Mouse (Mus musculus) limb, embryonic 11.5 days (tissue): Measurements from ENCODE around the gene Nos3. TPM values are rescaled to one million over a fixed set of nuclear protein-coding genes. Genes with fewer than 3 reads are reported as not detected.
"Not testable (repeated sequence)": the region's sequence is repeated elsewhere in the genome, so short reads cannot be mapped to it uniquely, and the experiment has no call there.

Source experiments
- ATAC-seq: fragments of 200-750 bp; cut with Nextera tagmentation; 2 replicates; pipeline ENCODE4 v1.8.0; 2017; ENCODE audit warnings: low read depth; ENCODE audit not compliant: insufficient number of reproducible peaks, low FRiP score, low TSS enrichment
- DNase-seq: peaks from one replicate; pipeline ENCODE4 v3.0.0-alpha.2; 2015; ENCODE audit warnings: low spot score
- H3K27ac ChIP-seq: fragments of 300-500 bp; sonication (generic); replicated peaks from 2 replicates; pipeline ENCODE4 v1.5.1; 2014; ENCODE audit warnings: low read depth, mild to moderate bottlenecking, low read length
- H3K27me3 ChIP-seq: fragments of 300-500 bp; sonication (generic); 2 replicates; pipeline ENCODE4 v1.6.1; 2014; ENCODE audit warnings: mild to moderate bottlenecking, low read length, mixed read lengths; ENCODE audit not compliant: control insufficient read depth, insufficient read depth
- H3K36me3 ChIP-seq: fragments of 300-500 bp; sonication (generic); 2 replicates; pipeline ENCODE4 v1.6.1; 2014; ENCODE audit warnings: mild to moderate bottlenecking, low read length, moderate library complexity, mixed read lengths; ENCODE audit not compliant: control insufficient read depth, insufficient read depth
- H3K4me1 ChIP-seq: fragments of 300-500 bp; sonication (generic); 2 replicates; pipeline ENCODE4 v1.6.1; 2014; ENCODE audit warnings: low read length, mixed read lengths; ENCODE audit not compliant: control insufficient read depth, insufficient read depth
- H3K4me2 ChIP-seq: fragments of 300-500 bp; sonication (generic); 2 replicates; pipeline ENCODE4 v1.6.1; 2014; ENCODE audit warnings: low read depth, mild to moderate bottlenecking, moderate library complexity; ENCODE audit not compliant: severe bottlenecking
- H3K4me3 ChIP-seq: fragments of 300-500 bp; sonication (generic); 2 replicates; pipeline ENCODE4 v1.5.1; 2014; ENCODE audit warnings: low read depth, low read length
- H3K9ac ChIP-seq: fragments of 300-500 bp; sonication (generic); 2 replicates; pipeline ENCODE4 v1.6.1; 2014; ENCODE audit warnings: mild to moderate bottlenecking, low read length
- H3K9me3 ChIP-seq: fragments of 300-500 bp; sonication (generic); 2 replicates; pipeline ENCODE4 v1.6.1; 2016; ENCODE audit warnings: low read length; ENCODE audit not compliant: control insufficient read depth
- WGBS: fragments of 180-500 bp; shearing (Covaris S2); extraction: QIAGEN DNeasy Blood & Tissue Kit; methylation state at CpG from one replicate; pipeline ENCODE4 v1.1.7; 2014; 5-methylcytosine and 5-hydroxymethylcytosine counted together
- polyA plus RNA-seq: library from polyadenylated mRNA; unstranded; fragments of >200 nt; fragmentation: Nextera tagmentation; extraction: Ambion mirVana; gene quantifications from 2 replicates; pipeline ENCODE4 v1.2.1, GENCODE M21; 2014

The Nos3 gene
- polyA plus RNA-seq, 1 experiment from 2014 or later, result 5.3 TPM

DNA sequence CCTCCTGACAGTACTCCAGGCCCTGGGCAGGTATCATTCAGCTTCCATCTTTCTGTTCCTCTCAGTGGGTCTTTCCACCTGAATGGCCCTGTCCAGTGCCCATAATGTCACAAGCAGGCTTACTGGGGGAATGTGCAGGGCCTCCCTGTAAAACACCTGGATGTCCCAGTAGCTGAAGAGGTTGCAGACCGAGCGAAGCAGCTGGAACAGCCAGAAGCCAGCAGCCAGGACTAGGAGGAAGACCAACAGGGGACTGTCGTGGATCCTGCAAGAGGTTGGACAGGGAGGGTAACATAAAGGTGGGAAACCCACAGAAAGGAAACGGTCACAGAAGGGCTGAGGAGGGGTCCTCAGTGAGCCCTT lies 25.0 kb downstream of the Nos3 start:
- no peak for ATAC-seq

DNA sequence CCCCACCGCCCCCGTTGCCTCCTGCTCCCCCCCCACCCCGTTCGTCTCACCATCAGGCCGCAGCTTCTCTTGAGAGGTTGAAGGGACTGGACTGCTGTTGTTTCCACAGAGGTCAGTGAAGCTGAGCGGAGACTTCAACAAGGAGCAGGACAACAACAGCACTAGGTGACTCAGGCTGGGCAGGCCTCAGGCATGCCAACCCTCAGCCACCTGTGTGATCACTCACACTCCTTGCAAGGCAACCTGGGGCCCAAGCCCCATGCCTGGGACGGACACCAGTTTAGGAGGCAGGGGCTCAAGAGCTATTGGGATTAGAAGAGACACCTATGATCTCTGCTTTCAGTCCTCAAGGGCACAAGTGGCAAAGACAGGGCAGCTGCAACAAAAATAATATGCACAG lies 27.3 kb downstream of the Nos3 start, which contains the start of gene Atg9b:
Atg9b (minus strand) TSS at position 280 of the 400 bp plus-strand sequence.
- Histone ChIP-seq H3K27me3 (0 out of 2 replicates have a peak, but pooled peaks cover 5% of the 10 kb centered on the region), H3K36me3 (no peaks in the 10 kb centered on the region), H3K9ac (no peak within 1 kb of the TSS), H3K4me3 (no peak within 1 kb of the TSS), H3K27ac (no peak within 1 kb of the TSS), H3K4me2 (no peak within 1 kb of the TSS), H3K9me3 (no peaks in the 10 kb centered on the region), H3K4me1 (peaks cover 12% of the 10 kb centered on the region; the same call in 1 of the 2 replicates)
- DNase-seq, result no peak
- no peak for ATAC-seq
- 89% methylated on average over 7 of the region's 7 CpGs for WGBS

More for the DNA sequence above, 25.0 kb downstream of the Nos3 start:
- H3K27ac ChIP-seq, result no peak overlapping the region
- no peak for DNase-seq
- H3K4me1 ChIP-seq, result peaks cover 12% of the 10 kb centered on the region; the same call in 1 of the 2 replicates
- H3K4me3 ChIP-seq, result no peak overlapping the region
- no peak overlapping the region for H3K4me2 ChIP-seq
- H3K9me3 ChIP-seq, result no peaks in the 10 kb centered on the region
- no peak overlapping the region for H3K9ac ChIP-seq
- H3K27me3 ChIP-seq, result 0 out of 2 replicates have a peak, but pooled peaks cover 5% of the 10 kb centered on the region
- 72% methylated on average over 4 of the region's 4 CpGs for WGBS
- no peaks in the 10 kb centered on the region for H3K36me3 ChIP-seq

DNA sequence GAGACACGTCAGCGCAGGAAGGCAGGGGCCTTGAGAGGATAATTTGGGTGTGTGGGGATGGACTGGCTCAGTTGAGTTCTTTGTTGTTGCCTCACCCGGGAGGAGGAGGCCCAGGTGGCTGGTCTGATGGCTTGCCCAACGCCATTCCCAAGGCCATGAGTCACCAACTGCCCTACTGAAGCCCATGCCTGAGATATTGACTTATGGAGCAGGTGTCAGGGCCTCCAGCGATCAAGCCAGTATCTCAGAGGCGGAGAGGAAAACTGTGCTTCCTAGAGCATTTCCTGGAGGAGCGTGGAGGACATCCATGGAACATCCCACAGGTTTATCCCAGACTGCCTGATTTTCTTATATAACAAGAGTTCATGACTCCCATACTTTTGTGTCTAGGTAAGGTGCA lies 28.1 kb downstream of the Nos3 start:
- WGBS, result 78% methylated on average over 7 of the region's 7 CpGs
- H3K4me2 ChIP-seq, result no peak overlapping the region

DNA sequence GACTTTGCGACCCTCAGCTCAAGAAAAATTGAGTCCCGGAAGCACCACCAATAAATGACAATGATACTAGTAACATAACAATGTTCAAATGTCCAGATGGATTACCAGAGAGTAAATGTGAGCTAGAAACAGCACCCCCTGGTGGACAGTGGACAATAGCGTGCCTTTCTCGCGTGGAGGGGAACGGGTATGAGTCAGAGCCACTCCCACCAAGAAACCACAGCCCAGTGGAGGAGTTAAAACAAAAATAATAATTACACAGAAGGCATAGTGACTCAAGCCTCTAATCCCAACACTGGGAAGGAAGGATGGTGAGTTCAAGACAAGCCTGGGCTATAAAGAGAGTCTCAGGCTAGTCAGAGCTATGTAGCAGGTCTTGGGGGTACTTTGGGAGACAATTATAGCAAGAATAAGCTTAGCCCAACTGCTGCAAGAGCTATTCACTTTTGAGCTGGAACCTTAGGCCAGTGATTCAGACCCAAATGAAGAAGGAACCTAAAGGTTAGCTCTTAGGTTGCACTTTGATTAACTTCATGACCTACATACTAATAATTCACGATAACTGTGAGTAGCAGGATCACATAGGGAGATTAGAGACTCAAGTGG lies 28.9 kb downstream of the Nos3 start, which contains the start of gene Abcb8:
Abcb8 (plus strand) TSS at position 272 of the 606 bp plus-strand sequence.
- no peaks in the 10 kb centered on the region for H3K9me3 ChIP-seq
- peak within 1 kb of the TSS; percentile 59 for H3K4me3 ChIP-seq
- ATAC-seq, result no peak
- H3K4me2 ChIP-seq, result peak within 1 kb of the TSS; percentile 53
- H3K27ac ChIP-seq, result peak within 1 kb of the TSS; percentile 30; the same call in 1 of the 2 replicates
- DNase-seq, result peak; percentile 82
- 21% methylated on average over 7 of the region's 7 CpGs for WGBS
- H3K27me3 ChIP-seq, result 0 out of 2 replicates have a peak, but pooled peaks cover 2% of the 10 kb centered on the region
- H3K4me1 ChIP-seq, result peaks cover 7% of the 10 kb centered on the region; the same call in 1 of the 2 replicates
- no peaks in the 10 kb centered on the region for H3K36me3 ChIP-seq
- H3K9ac ChIP-seq, result peak within 1 kb of the TSS; percentile 52

More for the DNA sequence above, 28.1 kb downstream of the Nos3 start:
- no peak overlapping the region for H3K9ac ChIP-seq
- H3K36me3 ChIP-seq, result no peaks in the 10 kb centered on the region
- H3K27ac ChIP-seq, result no peak overlapping the region
- no peak overlapping the region for H3K4me3 ChIP-seq
- peaks cover 7% of the 10 kb centered on the region; the same call in 1 of the 2 replicates for H3K4me1 ChIP-seq
- DNase-seq (no peak), ATAC-seq (no peak)
- 0 out of 2 replicates have a peak, but pooled peaks cover 2% of the 10 kb centered on the region for H3K27me3 ChIP-seq
- H3K9me3 ChIP-seq, result no peaks in the 10 kb centered on the region

DNA sequence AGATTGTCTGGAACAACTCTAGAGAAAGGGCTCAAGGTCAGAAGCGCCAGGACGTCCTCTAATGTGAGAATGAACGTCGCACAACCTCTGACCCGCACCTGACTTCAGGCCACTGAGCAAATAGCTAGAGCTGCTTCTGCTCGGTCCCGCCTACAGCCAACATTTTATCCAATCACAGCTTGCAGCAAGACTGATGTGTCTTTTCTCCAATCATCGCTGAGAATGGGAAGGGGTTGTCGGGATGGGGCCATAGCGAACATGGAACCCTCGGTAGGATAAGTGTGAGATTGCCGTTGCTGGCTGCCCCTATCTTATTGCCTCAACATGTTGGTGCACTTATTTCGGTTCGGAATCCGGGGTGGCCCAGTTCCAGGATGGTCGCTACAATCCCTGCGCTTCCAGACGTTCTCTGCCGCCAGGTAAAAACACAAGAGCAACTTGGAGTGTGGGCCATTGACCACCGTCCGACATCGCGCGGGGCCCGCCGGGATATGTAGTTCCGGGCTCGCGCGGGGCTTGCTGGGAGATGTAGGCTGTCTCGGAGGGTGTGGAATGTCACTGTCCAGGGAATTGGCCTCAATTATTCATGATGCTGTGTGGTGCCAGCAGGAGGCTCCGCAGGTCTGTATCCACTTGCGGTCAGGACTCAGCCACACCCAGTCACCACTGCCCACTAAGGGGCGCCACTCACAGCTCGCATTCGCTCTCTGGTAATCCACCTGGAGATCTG lies 29.7 kb downstream of the Nos3 start:
- H3K4me1 ChIP-seq, result peaks cover 7% of the 10 kb centered on the region; the same call in 1 of the 2 replicates
- H3K36me3 ChIP-seq, result no peaks in the 10 kb centered on the region
- H3K27me3 ChIP-seq, result no peaks in the 10 kb centered on the region
- H3K4me2 ChIP-seq, result peak overlapping the region; percentile 53
- DNase-seq (peak; percentile 96), ATAC-seq (peak; percentile 95)
- peak overlapping the region; percentile 30; the same call in 1 of the 2 replicates for H3K27ac ChIP-seq
- peak overlapping the region; percentile 59 for H3K4me3 ChIP-seq
- peak overlapping the region; percentile 52 for H3K9ac ChIP-seq
- WGBS, result 1% methylated on average over 36 of the region's 36 CpGs
- no peaks in the 10 kb centered on the region for H3K9me3 ChIP-seq

DNA sequence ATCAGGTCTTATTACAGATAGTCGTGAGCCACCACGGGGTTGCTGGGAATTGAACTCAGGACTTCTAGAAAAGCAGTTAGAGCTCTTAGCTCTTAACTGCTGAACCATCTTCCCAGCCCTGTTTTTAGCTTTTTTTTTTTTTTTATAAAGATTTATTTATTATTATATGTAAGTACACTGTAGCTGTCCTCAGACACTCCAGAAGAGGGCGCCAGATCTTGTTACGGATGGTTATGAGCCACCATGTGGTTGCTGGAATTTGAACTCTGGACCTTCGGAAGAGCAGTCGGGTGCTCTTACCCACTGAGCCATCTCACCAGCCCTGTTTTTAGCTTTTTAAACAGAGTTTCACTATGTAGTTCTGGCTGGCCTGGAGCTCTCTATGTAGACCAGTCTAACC lies 31.6 kb downstream of the Nos3 start:
- H3K27me3 ChIP-seq, H3K9ac ChIP-seq, H3K36me3 ChIP-seq, H3K4me1 ChIP-seq, ATAC-seq, H3K4me2 ChIP-seq, H3K27ac ChIP-seq, H3K4me3 ChIP-seq, H3K9me3 ChIP-seq, DNase-seq: not testable (repeated sequence)
- 92% methylated on average over 6 of the region's 6 CpGs for whole genome bisulfite sequencing

DNA sequence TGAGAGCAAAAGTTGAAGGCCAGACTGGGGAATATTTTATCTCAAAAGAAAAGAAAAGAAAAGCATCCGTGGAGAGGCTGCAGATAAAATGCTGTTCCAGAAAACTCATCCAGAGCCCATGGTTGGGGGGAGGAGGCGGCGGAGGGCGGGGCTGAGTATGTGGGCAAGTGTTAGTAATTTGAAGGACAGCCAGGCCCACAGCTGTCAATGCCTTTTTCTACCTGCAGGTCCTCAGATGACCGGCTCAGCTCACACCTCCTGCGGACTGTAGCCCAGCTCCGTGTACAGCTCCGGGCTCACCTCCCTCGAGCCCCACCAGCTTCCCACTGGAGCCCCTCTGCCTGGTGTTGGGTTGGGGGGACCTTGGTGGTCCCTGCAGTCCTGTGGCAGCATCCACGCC lies 35.1 kb downstream of the Nos3 start:
- no peak overlapping the region for H3K9ac ChIP-seq
- no peak overlapping the region for H3K4me2 ChIP-seq
- no peak overlapping the region for H3K4me3 ChIP-seq
- no peaks in the 10 kb centered on the region for H3K9me3 ChIP-seq
- ATAC-seq (no peak), DNase-seq (no peak)
- H3K27me3 ChIP-seq, result no peaks in the 10 kb centered on the region
- no peaks in the 10 kb centered on the region for H3K4me1 ChIP-seq
- H3K36me3 ChIP-seq, result peaks cover 2% of the 10 kb centered on the region; the same call in 1 of the 2 replicates
- H3K27ac ChIP-seq, result no peak overlapping the region
- 86% methylated on average over 10 of the region's 10 CpGs for WGBS

DNA sequence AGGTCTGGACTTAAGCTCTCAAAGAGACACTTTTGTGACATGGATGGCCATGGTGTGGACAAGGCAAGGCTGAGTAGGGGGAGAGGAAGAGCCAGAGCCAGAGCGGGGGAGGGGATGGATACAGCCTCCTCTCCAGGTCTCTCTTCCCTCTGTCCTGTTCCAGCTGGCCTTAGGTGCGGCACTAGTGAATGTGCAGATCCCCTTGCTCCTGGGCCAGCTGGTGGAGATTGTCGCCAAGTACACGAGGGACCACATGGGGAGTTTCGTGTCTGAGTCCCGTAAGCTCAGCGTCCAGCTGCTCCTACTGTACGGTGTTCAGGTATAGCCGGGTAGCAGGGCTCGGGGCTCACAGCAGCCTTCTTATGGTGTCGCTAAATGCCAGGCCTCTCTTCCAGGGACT lies 35.8 kb downstream of the Nos3 start:
- DNase-seq, result no peak
- no peaks in the 10 kb centered on the region for H3K9me3 ChIP-seq
- H3K9ac ChIP-seq, result no peak overlapping the region
- H3K4me2 ChIP-seq, result no peak overlapping the region
- WGBS, result 84% methylated on average over 11 of the region's 11 CpGs
- H3K27me3 ChIP-seq, result no peaks in the 10 kb centered on the region
- H3K36me3 ChIP-seq, result peaks cover 2% of the 10 kb centered on the region; the same call in 1 of the 2 replicates
- no peak overlapping the region for H3K27ac ChIP-seq
- no peak for ATAC-seq
- H3K4me3 ChIP-seq, result no peak overlapping the region
- no peaks in the 10 kb centered on the region for H3K4me1 ChIP-seq
